Mouse (Mus musculus) neural tube, embryonic 13.5 days (tissue): ENCODE results near the gene Mthfs. TPM values are rescaled to one million over a fixed set of nuclear protein-coding genes. Genes with fewer than 3 reads are reported as not detected.
A peak's percentile ranks its signal among the peaks of the same experiment; 100 is the strongest.

ENCODE experiments used
- ATAC-seq: fragments of 200-750 bp; cut with Nextera tagmentation; 2 replicates; pipeline ENCODE4 v1.8.0; 2017; ENCODE audit warnings: low read depth, mild to moderate bottlenecking, moderate TSS enrichment, moderate library complexity
- H3K27ac ChIP-seq: fragments of 300-500 bp; sonication (generic); replicated peaks from 2 replicates; pipeline ENCODE4 v1.5.1; 2015; ENCODE audit warnings: moderate library complexity, mild to moderate bottlenecking, inconsistent platforms
- H3K27me3 ChIP-seq: fragments of 300-500 bp; sonication (generic); 2 replicates; pipeline ENCODE4 v1.6.1; 2015; ENCODE audit warnings: mild to moderate bottlenecking, inconsistent platforms
- H3K36me3 ChIP-seq: fragments of 300-500 bp; sonication (generic); 2 replicates; pipeline ENCODE4 v1.6.1; 2015; ENCODE audit warnings: mild to moderate bottlenecking, inconsistent platforms
- H3K4me1 ChIP-seq: fragments of 300-500 bp; sonication (generic); replicated peaks from 2 replicates; pipeline ENCODE4 v1.6.1; 2015; ENCODE audit warnings: inconsistent platforms
- H3K4me2 ChIP-seq: fragments of 300-500 bp; sonication (generic); 2 replicates; pipeline ENCODE4 v1.6.1; 2015; ENCODE audit warnings: inconsistent platforms, mild to moderate bottlenecking, moderate library complexity
- H3K4me3 ChIP-seq: fragments of 300-500 bp; sonication (generic); 2 replicates; pipeline ENCODE4 v1.5.1; 2015; ENCODE audit warnings: mild to moderate bottlenecking, inconsistent platforms
- H3K9ac ChIP-seq: fragments of 300-500 bp; sonication (generic); 2 replicates; pipeline ENCODE4 v1.6.1; 2015; ENCODE audit warnings: moderate library complexity, mild to moderate bottlenecking, inconsistent platforms
- H3K9me3 ChIP-seq: fragments of 300-500 bp; sonication (generic); 2 replicates; pipeline ENCODE4 v1.6.1; 2016; ENCODE audit warnings: inconsistent platforms
- WGBS: fragments of 180-500 bp; shearing (Covaris S2); methylation state at CpG from one replicate; pipeline ENCODE4 v1.1.7; 2015; 5-methylcytosine and 5-hydroxymethylcytosine counted together
- polyA plus RNA-seq: library from polyadenylated mRNA; unstranded; fragments of >200 nt; fragmentation: Nextera tagmentation; extraction: Ambion mirVana; gene quantifications from 2 replicates; pipeline ENCODE4 v1.2.1, GENCODE M21; 2015

Mthfs gene
- polyA plus RNA-seq, 1 experiment from 2014 or later = 19.0 TPM

DNA sequence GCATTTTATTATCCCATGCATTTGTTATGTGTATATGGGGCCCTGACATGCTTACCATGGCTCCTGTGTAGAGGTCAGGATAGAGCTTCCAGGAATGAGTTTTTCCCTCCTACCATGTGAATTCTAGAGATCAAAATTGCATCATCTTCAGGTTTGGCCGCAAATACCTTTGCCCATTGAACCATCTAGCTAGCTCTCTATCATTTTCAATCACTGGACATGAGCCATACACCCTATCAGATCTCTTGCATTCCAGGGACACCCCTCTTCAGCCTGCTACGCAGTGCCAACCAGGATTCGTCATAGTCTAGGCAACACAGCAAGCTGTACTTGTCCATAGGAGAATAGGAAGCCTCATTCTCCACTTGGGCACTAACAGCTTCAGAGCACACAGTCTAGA lies 53.5 kb downstream of the Mthfs start:
- WGBS = 95% methylated on average over 3 of the region's 3 CpGs
- no peak for ATAC-seq
- H3K27me3 ChIP-seq = no peaks in the 10 kb centered on the region
- H3K4me1 ChIP-seq = no peaks in the 10 kb centered on the region
- no peak overlapping the region for H3K4me2 ChIP-seq
- H3K9me3 ChIP-seq = no peaks in the 10 kb centered on the region
- no peak overlapping the region for H3K4me3 ChIP-seq
- H3K27ac ChIP-seq = no peak overlapping the region
- H3K36me3 ChIP-seq = no peaks in the 10 kb centered on the region
- no peak overlapping the region for H3K9ac ChIP-seq

DNA sequence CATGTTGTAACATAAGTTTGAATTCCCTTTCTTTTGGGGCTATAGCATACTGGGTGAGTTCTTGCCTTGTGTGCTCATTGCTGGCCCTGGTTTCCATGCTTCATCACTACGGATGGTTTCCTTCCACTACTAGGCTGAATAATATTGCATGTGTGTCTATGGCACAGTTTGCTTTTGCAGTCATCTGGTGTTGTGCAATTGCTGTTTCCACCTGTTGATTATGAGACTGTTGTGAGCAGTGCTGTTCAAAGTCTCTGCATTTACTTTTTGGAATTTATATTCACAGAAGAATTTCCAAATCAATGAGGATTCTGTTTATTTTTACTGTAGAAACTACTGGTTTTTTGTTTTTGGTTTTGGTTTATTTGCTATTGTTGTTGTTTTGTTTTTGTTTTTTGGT lies 54.1 kb downstream of the Mthfs start:
- Histone ChIP-seq H3K36me3 (no peaks in the 10 kb centered on the region), H3K4me2 (no peak overlapping the region), H3K4me1 (no peaks in the 10 kb centered on the region), H3K27ac (no peak overlapping the region), H3K27me3 (no peaks in the 10 kb centered on the region), H3K9me3 (0 out of 2 replicates have a peak, but pooled peaks cover 3% of the 10 kb centered on the region), H3K4me3 (no peak overlapping the region), H3K9ac (no peak overlapping the region)
- no peak for ATAC-seq
- 88% methylated on average over 1 of the region's 1 CpGs for WGBS

DNA sequence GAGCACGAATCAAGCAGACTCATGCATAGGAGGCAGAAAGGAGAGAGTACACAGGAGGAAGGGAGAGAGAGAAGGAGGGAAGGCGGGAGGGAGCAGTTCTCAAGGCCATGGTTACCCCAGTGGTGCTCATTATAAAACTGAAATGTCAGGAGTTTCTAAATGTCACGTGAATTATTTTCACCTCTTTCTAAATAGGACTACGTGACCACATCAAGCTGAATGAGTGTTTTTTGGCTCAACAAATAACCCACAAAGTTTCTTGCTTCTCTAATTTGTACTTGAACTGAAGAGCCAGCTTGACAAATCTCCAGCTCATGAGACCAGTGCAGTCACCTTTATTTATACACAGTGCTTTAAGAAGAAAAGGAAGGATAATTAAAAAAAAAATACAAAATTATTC lies 56.6 kb downstream of the Mthfs start:
- no peaks in the 10 kb centered on the region for H3K4me1 ChIP-seq
- 68% methylated on average over 4 of the region's 4 CpGs for WGBS
- H3K9ac ChIP-seq = no peak overlapping the region
- H3K4me2 ChIP-seq = no peak overlapping the region
- H3K27me3 ChIP-seq = no peaks in the 10 kb centered on the region
- 0 out of 2 replicates have a peak, but pooled peaks cover 3% of the 10 kb centered on the region for H3K9me3 ChIP-seq
- H3K36me3 ChIP-seq = no peaks in the 10 kb centered on the region
- H3K27ac ChIP-seq = no peak overlapping the region
- H3K4me3 ChIP-seq = no peak overlapping the region
- ATAC-seq = no peak

DNA sequence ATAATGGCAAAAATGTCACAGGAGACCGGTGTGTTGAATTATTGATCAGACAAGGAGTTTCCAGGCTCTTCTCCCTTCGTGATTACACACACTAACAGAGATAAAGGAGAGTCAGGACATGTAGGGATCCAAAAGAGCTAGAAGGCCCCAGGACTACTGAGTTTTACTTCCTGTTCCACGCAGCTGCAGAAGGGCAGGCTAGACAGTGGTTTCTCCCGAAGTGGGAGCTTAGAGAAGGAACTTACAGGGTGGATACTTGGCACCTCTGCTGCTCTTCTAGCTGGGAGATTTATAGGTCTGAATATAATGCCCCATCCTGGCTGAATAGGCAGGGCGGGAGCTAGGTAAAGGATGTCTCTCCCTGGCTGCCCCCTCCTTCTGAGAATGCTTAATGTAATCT lies 57.1 kb downstream of the Mthfs start:
- H3K27me3 ChIP-seq = no peaks in the 10 kb centered on the region
- 0 out of 2 replicates have a peak overlapping the region, but pooled peaks have one; percentile 1 for H3K9ac ChIP-seq
- H3K4me3 ChIP-seq = no peak overlapping the region
- no peaks in the 10 kb centered on the region for H3K36me3 ChIP-seq
- no peak overlapping the region for H3K27ac ChIP-seq
- no peak for ATAC-seq
- no peak overlapping the region for H3K4me2 ChIP-seq
- H3K9me3 ChIP-seq = 0 out of 2 replicates have a peak, but pooled peaks cover 3% of the 10 kb centered on the region
- 55% methylated on average over 5 of the region's 5 CpGs for WGBS
- H3K4me1 ChIP-seq = no peaks in the 10 kb centered on the region

DNA sequence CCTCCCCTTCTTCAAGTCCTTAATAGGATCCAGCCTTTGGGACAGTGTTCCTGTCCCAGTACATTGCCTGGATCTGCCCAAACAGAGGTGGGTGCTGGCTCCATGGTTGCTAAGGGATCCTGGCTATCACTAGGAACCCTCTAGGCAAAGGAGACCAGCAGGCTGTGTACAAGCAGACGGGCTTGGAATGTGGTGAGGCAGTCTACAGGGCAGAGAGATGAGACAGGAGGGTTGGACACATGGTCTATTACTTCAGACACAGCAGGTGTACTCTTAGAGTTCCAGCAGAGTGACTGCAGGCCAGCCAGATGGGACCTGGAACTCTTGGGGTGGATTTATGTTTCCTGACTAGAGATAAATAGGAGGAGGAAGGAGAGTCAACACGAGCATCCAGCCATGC lies 59.9 kb downstream of the Mthfs start:
- ATAC-seq = no peak
- Histone ChIP-seq H3K27ac (no peak overlapping the region), H3K4me3 (no peak overlapping the region), H3K27me3 (no peaks in the 10 kb centered on the region), H3K36me3 (no peaks in the 10 kb centered on the region), H3K9ac (no peak overlapping the region), H3K4me2 (no peak overlapping the region), H3K9me3 (0 out of 2 replicates have a peak, but pooled peaks cover 3% of the 10 kb centered on the region), H3K4me1 (0 out of 2 replicates have a peak, but pooled peaks cover 6% of the 10 kb centered on the region)
- 67% methylated on average over 2 of the region's 2 CpGs for WGBS

DNA sequence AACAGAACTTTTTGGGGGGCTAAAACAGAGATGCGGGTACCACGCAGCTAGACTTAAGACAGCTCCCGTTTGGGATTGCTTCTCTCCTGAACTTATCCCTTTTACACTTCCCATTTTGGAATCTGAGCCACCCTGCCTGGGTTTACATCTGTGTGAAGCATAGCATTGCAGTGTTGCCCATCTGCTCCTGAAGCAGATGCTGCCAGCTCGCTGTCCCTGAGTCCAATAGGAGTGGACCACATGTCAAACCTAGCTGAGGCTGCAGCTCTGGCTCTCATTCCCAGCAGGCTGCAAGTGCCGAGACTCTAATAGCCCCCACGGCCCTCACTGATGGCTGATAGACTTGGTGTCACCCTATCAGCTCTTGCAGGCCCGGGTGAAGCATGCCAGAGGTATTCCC lies 63.3 kb downstream of the Mthfs start:
- WGBS = 75% methylated on average over 7 of the region's 7 CpGs
- H3K4me2 ChIP-seq = no peak overlapping the region
- H3K9me3 ChIP-seq = 0 out of 2 replicates have a peak, but pooled peaks cover 3% of the 10 kb centered on the region
- 0 out of 2 replicates have a peak, but pooled peaks cover 6% of the 10 kb centered on the region for H3K4me1 ChIP-seq
- ATAC-seq = 0 out of 2 replicates have a peak, but pooled peaks have one; percentile 30
- H3K27ac ChIP-seq = peak overlapping the region; percentile 18
- no peaks in the 10 kb centered on the region for H3K36me3 ChIP-seq
- no peak overlapping the region for H3K4me3 ChIP-seq
- H3K9ac ChIP-seq = no peak overlapping the region
- no peaks in the 10 kb centered on the region for H3K27me3 ChIP-seq

DNA sequence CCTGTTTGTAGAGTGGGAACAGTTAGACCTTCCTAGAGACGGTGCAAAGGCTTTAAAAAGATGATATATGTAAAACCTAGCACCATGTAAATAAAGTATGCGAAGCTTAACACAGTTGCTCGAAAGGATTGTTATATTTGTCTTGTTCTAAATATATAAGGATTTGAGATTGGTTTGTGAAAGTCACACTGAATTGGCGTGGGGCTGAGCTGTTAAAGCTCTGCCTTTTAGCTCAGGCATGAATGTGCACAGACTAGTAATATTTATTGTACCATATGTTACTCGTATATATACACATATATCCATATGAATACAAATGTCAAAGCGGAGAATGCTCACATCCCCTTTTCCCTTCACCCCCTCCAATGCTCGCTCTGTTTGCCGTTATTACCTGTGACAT lies 67.7 kb downstream of the Mthfs start:
- 85% methylated on average over 8 of the region's 8 CpGs for WGBS
- no peak overlapping the region for H3K9ac ChIP-seq
- H3K4me2 ChIP-seq = no peak overlapping the region
- no peaks in the 10 kb centered on the region for H3K36me3 ChIP-seq
- no peaks in the 10 kb centered on the region for H3K27me3 ChIP-seq
- no peak overlapping the region for H3K4me3 ChIP-seq
- no peaks in the 10 kb centered on the region for H3K9me3 ChIP-seq
- H3K27ac ChIP-seq = no peak overlapping the region
- H3K4me1 ChIP-seq = 0 out of 2 replicates have a peak, but pooled peaks cover 6% of the 10 kb centered on the region
- no peak for ATAC-seq

DNA sequence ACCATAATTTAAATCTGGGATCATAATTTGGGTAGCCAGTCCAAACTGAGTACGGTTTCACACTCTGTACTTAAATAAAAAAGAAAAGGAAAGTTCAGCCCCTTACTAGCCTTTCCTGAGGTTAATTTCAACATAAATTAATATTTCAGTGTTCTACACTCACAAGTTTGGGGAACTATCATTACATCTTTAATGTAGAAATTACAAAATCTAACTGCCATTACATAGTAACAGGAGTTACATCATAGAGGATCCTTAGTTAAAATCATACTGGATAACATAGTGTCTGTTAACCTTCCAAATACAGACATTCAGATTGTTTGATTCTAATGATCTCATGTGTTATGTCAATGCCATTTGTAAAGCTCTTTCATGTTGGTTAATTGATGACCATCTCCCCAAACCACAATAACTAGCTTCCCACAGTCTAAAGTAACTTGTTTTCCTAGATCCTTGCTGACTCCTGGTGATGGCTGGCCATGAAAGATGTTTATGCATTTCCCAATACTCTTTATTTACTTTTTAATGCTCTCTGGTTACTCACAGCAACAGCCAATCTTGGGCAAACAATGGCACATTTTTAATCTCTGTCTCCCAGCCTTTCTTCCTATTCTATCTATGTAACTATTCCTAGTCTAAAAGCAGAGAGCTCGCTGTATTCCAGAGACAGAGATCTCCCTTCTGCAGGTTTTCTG lies 72.0 kb downstream of the Mthfs start:
- Histone ChIP-seq H3K4me3 (no peak overlapping the region), H3K27me3 (no peaks in the 10 kb centered on the region), H3K9me3 (no peaks in the 10 kb centered on the region), H3K4me1 (no peaks in the 10 kb centered on the region), H3K4me2 (no peak overlapping the region), H3K36me3 (no peaks in the 10 kb centered on the region), H3K9ac (no peak overlapping the region), H3K27ac (no peak overlapping the region)
- no peak for ATAC-seq
- WGBS = 92% methylated on average over 2 of the region's 2 CpGs

DNA sequence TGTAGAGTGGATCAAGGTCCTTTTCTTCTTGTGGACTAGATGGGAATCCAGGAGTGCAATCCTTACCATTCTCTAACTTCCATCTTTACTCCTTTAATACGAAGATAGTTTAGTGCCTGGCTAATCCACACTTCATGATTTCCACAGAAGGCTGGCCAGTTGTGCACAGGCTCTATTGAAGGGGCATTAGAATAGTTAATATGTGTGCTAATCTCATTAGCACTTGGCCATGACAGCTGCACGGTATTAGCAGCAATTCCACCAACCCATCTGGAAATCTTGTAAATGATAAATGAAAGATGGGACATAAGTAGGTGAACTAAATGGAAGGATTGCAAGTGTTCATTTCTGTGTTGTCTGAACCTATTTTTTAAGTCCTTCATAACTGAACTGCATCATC lies 77.6 kb downstream of the Mthfs start:
- no peaks in the 10 kb centered on the region for H3K4me1 ChIP-seq
- no peak for ATAC-seq

DNA sequence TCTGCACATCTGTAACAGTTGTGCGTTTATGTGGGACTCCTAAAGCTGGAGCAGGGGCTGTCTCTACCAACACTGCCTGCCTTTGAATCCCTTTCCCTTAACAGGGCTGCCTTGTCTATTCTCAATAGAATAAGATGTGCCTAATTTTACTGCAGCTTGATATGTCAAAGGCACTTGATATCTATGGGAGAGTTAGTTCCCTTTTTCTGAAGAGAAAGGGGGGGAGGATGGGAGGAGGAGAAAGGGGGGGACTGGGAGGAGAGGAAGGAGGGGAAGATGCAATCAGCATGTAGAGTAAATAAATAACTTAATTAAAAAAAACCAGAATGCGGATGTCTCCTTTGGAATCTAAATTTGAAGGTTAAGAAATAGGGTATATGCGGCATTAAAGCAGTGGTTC lies 82.9 kb downstream of the Mthfs start:
- WGBS = 89% methylated on average over 3 of the region's 3 CpGs
- no peak overlapping the region for H3K4me2 ChIP-seq
- H3K4me3 ChIP-seq = no peak overlapping the region
- no peaks in the 10 kb centered on the region for H3K9me3 ChIP-seq
- H3K4me1 ChIP-seq = no peaks in the 10 kb centered on the region
- H3K27me3 ChIP-seq = no peaks in the 10 kb centered on the region
- no peak overlapping the region for H3K27ac ChIP-seq
- no peak overlapping the region for H3K9ac ChIP-seq
- H3K36me3 ChIP-seq = no peaks in the 10 kb centered on the region
- no peak for ATAC-seq

More for the DNA sequence above, 77.6 kb downstream of the Mthfs start:
- H3K36me3 ChIP-seq = no peaks in the 10 kb centered on the region
- H3K27ac ChIP-seq = no peak overlapping the region
- no peak overlapping the region for H3K9ac ChIP-seq
- no peaks in the 10 kb centered on the region for H3K9me3 ChIP-seq
- H3K4me3 ChIP-seq = no peak overlapping the region
- WGBS = 71% methylated on average over 2 of the region's 2 CpGs
- H3K27me3 ChIP-seq = no peaks in the 10 kb centered on the region
- no peak overlapping the region for H3K4me2 ChIP-seq

DNA sequence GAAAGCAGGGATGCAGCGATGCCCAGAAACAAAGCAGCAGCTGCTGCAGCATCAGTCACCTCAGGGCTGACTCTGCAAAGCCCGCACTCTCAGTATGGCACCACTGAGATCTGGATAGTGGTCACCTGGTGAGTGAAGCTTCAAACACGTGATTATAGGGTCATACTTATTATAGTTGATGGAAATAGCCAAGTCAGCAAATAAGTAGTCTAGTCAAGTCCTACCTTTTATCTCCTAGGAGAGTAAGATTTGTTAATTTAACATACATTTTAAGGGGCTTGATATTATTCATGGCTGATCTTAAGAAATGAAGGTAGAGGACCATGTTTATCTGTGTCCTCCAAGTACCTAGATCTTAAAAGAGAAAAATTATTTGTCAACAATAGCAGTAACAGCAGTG lies 83.6 kb downstream of the Mthfs start:
- 51% methylated on average over 3 of the region's 3 CpGs for WGBS
- Histone ChIP-seq H3K27me3 (no peaks in the 10 kb centered on the region), H3K36me3 (no peaks in the 10 kb centered on the region), H3K27ac (no peak overlapping the region), H3K4me2 (no peak overlapping the region), H3K4me3 (no peak overlapping the region), H3K9ac (no peak overlapping the region), H3K9me3 (no peaks in the 10 kb centered on the region), H3K4me1 (no peaks in the 10 kb centered on the region)
- ATAC-seq = no peak

DNA sequence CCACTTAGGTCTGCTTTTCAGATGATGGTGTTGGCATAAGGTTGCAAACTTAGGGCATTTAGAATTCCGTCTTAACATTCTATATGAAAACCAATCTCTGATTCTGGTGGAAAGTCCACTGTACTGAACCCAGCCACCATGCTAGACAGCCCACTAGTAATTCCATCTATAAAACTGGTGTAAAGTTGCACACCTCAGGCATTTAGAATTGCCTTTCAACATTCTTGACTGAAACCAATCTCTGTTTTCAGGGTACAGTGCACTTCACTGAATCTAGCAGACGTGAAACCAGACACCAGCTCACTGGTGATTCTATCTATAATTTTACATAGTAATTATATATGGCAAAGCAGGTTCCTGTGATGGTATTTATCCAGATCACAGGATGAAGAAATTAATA lies 95.2 kb downstream of the Mthfs start:
- no peaks in the 10 kb centered on the region for H3K27me3 ChIP-seq
- no peaks in the 10 kb centered on the region for H3K36me3 ChIP-seq
- H3K9me3 ChIP-seq = no peaks in the 10 kb centered on the region
- no peak overlapping the region for H3K4me2 ChIP-seq
- ATAC-seq = no peak
- no peak overlapping the region for H3K27ac ChIP-seq
- no peak overlapping the region for H3K9ac ChIP-seq
- H3K4me3 ChIP-seq = no peak overlapping the region
- WGBS = 81% methylated on average over 2 of the region's 2 CpGs
- peaks cover 12% of the 10 kb centered on the region for H3K4me1 ChIP-seq
